Mouse (Mus musculus) hindbrain, embryonic 16.5 days (tissue): ENCODE measurements around the gene St13. TPM values are rescaled to one million over a fixed set of nuclear protein-coding genes. Genes with fewer than 3 reads are reported as not detected.

Experiments used
- ATAC-seq: fragments of 200-750 bp; cut with Nextera tagmentation; 2 replicates; pipeline ENCODE4 v1.8.0; 2017; ENCODE audit warnings: moderate TSS enrichment, moderate library complexity
- H3K27ac ChIP-seq: fragments of 300-500 bp; sonication (generic); 2 replicates; pipeline ENCODE4 v1.5.1; 2014; ENCODE audit warnings: low read depth, mild to moderate bottlenecking, control low read depth, low read length, moderate library complexity
- H3K27me3 ChIP-seq: fragments of 300-500 bp; sonication (generic); replicated peaks from 2 replicates; pipeline ENCODE4 v1.6.1; 2014; ENCODE audit warnings: low read length; ENCODE audit not compliant: control insufficient read depth, insufficient read depth
- H3K36me3 ChIP-seq: fragments of 300-500 bp; sonication (generic); 2 replicates; pipeline ENCODE4 v1.6.1; 2014; ENCODE audit warnings: mild to moderate bottlenecking, low read length, moderate library complexity, mixed read lengths; ENCODE audit not compliant: control insufficient read depth, insufficient read depth
- H3K4me1 ChIP-seq: fragments of 300-500 bp; sonication (generic); 2 replicates; pipeline ENCODE4 v1.6.1; 2014; ENCODE audit warnings: low read depth, low read length; ENCODE audit not compliant: control insufficient read depth, insufficient read depth
- H3K4me2 ChIP-seq: fragments of 300-500 bp; sonication (generic); 2 replicates; pipeline ENCODE4 v1.6.1; 2014; ENCODE audit warnings: mild to moderate bottlenecking, low read length, control low read depth, moderate library complexity
- H3K4me3 ChIP-seq: fragments of 300-500 bp; sonication (generic); 2 replicates; pipeline ENCODE4 v1.5.1; 2014; ENCODE audit warnings: mild to moderate bottlenecking, low read length, control low read depth, moderate library complexity
- H3K9ac ChIP-seq: fragments of 300-500 bp; sonication (generic); 2 replicates; pipeline ENCODE4 v1.6.1; 2014; ENCODE audit warnings: low read depth, mild to moderate bottlenecking, control low read depth, low read length, moderate library complexity
- H3K9me3 ChIP-seq: fragments of 300-500 bp; sonication (generic); 2 replicates; pipeline ENCODE4 v1.6.1; 2014; ENCODE audit warnings: mild to moderate bottlenecking, low read length, moderate library complexity; ENCODE audit not compliant: control insufficient read depth
- WGBS: fragments of 180-500 bp; shearing (Covaris S2); extraction: QIAGEN DNeasy Blood & Tissue Kit; methylation state at CpG from one replicate; pipeline ENCODE4 v1.1.7; 2014; 5-methylcytosine and 5-hydroxymethylcytosine counted together
- polyA plus RNA-seq: library from polyadenylated mRNA; unstranded; fragments of >200 nt; fragmentation: Nextera tagmentation; extraction: Ambion mirVana; gene quantifications from 2 replicates; pipeline ENCODE4 v1.2.1, GENCODE M21; 2015

St13 gene
- polyA plus RNA-seq, 1 experiment from 2014 or later: 200 TPM

- no peak overlapping the region for H3K4me3 ChIP-seq
- no peaks in the 10 kb centered on the region for H3K9me3 ChIP-seq
- H3K27ac ChIP-seq: no peak overlapping the region
- H3K36me3 ChIP-seq: no peaks in the 10 kb centered on the region; the same call in 1 of the 2 replicates
- no peak overlapping the region for H3K4me2 ChIP-seq
- H3K4me1 ChIP-seq: no peaks in the 10 kb centered on the region
- no peak overlapping the region for H3K9ac ChIP-seq
- ATAC-seq: no peak
- WGBS: 91% methylated on average over 2 of the region's 2 CpGs
- no peaks in the 10 kb centered on the region for H3K27me3 ChIP-seq
Observed at GRCm38 (mm10) chr15:81341426-81341825, 58.5 kb downstream of the St13 start.

GRCm38 (mm10) chr15:81339158-81339557, 60.7 kb downstream of the St13 start:
- Histone ChIP-seq H3K4me1 (no peaks in the 10 kb centered on the region), H3K4me3 (no peak overlapping the region), H3K27me3 (no peaks in the 10 kb centered on the region), H3K9me3 (no peaks in the 10 kb centered on the region), H3K4me2 (no peak overlapping the region), H3K27ac (no peak overlapping the region), H3K9ac (no peak overlapping the region), H3K36me3 (peaks cover 8% of the 10 kb centered on the region; the same call in 1 of the 2 replicates)
- no peak for ATAC-seq
- 95% methylated on average over 3 of the region's 3 CpGs for WGBS

- Histone ChIP-seq H3K9me3 (no peaks in the 10 kb centered on the region), H3K9ac (no peak overlapping the region), H3K36me3 (peaks cover 13% of the 10 kb centered on the region; the same call in 1 of the 2 replicates), H3K4me2 (no peak overlapping the region), H3K4me3 (no peak overlapping the region), H3K27me3 (no peaks in the 10 kb centered on the region), H3K4me1 (no peaks in the 10 kb centered on the region), H3K27ac (no peak overlapping the region)
- WGBS: 86% methylated on average over 5 of the region's 5 CpGs
- no peak for ATAC-seq
Observed at GRCm38 (mm10) chr15:81336466-81336865, 63.4 kb downstream of the St13 start.

GRCm38 (mm10) chr15:81332517-81332916, 67.4 kb downstream of the St13 start:
- no peak for ATAC-seq
- Histone ChIP-seq H3K9ac (no peak overlapping the region), H3K4me1 (no peaks in the 10 kb centered on the region), H3K9me3 (no peaks in the 10 kb centered on the region), H3K27ac (no peak overlapping the region), H3K36me3 (peaks cover 20% of the 10 kb centered on the region), H3K4me2 (no peak overlapping the region), H3K4me3 (no peak overlapping the region), H3K27me3 (no peaks in the 10 kb centered on the region)
- WGBS: 96% methylated on average over 4 of the region's 4 CpGs

GRCm38 (mm10) chr15:81330816-81331433, 69.0 kb downstream of the St13 start:
- no peak overlapping the region for H3K9ac ChIP-seq
- H3K4me3 ChIP-seq: no peak overlapping the region
- H3K27me3 ChIP-seq: no peaks in the 10 kb centered on the region
- H3K36me3 ChIP-seq: peaks cover 24% of the 10 kb centered on the region
- no peaks in the 10 kb centered on the region for H3K9me3 ChIP-seq
- no peak overlapping the region for H3K27ac ChIP-seq
- no peaks in the 10 kb centered on the region for H3K4me1 ChIP-seq
- no peak for ATAC-seq
- WGBS: 60% methylated on average over 3 of the region's 3 CpGs
- no peak overlapping the region for H3K4me2 ChIP-seq

- no peaks in the 10 kb centered on the region for H3K9me3 ChIP-seq
- H3K4me1 ChIP-seq: no peaks in the 10 kb centered on the region
- no peak overlapping the region for H3K4me3 ChIP-seq
- H3K36me3 ChIP-seq: peaks cover 23% of the 10 kb centered on the region
- WGBS: 52% methylated on average over 5 of the region's 5 CpGs
- ATAC-seq: no peak
- no peak overlapping the region for H3K27ac ChIP-seq
- no peak overlapping the region for H3K9ac ChIP-seq
- no peak overlapping the region for H3K4me2 ChIP-seq
- no peaks in the 10 kb centered on the region for H3K27me3 ChIP-seq
Observed at GRCm38 (mm10) chr15:81329721-81330369, 70.0 kb downstream of the St13 start.

GRCm38 (mm10) chr15:81327501-81327900, 72.4 kb downstream of the St13 start:
- no peak overlapping the region for H3K4me2 ChIP-seq
- no peak for ATAC-seq
- H3K27me3 ChIP-seq: no peaks in the 10 kb centered on the region
- no peaks in the 10 kb centered on the region for H3K4me1 ChIP-seq
- no peak overlapping the region for H3K4me3 ChIP-seq
- no peaks in the 10 kb centered on the region for H3K9me3 ChIP-seq
- no peak overlapping the region for H3K9ac ChIP-seq
- H3K36me3 ChIP-seq: peaks cover 17% of the 10 kb centered on the region
- 96% methylated on average over 7 of the region's 7 CpGs for WGBS
- H3K27ac ChIP-seq: no peak overlapping the region

- Histone ChIP-seq H3K9ac (no peak overlapping the region), H3K4me2 (no peak overlapping the region), H3K27ac (no peak overlapping the region), H3K9me3 (no peaks in the 10 kb centered on the region), H3K27me3 (no peaks in the 10 kb centered on the region), H3K4me3 (no peak overlapping the region), H3K36me3 (peaks cover 26% of the 10 kb centered on the region), H3K4me1 (no peaks in the 10 kb centered on the region)
- ATAC-seq: no peak
- 81% methylated on average over 4 of the region's 4 CpGs for WGBS
Observed at GRCm38 (mm10) chr15:81324979-81325378, 74.9 kb downstream of the St13 start.

GRCm38 (mm10) chr15:81320137-81320536, 79.7 kb downstream of the St13 start:
- Histone ChIP-seq H3K9me3 (peaks cover 2% of the 10 kb centered on the region; the same call in 1 of the 2 replicates), H3K4me1 (no peaks in the 10 kb centered on the region), H3K9ac (no peak overlapping the region), H3K36me3 (peaks cover 19% of the 10 kb centered on the region), H3K27ac (no peak overlapping the region), H3K27me3 (no peaks in the 10 kb centered on the region), H3K4me2 (no peak overlapping the region), H3K4me3 (no peak overlapping the region)
- 94% methylated on average over 3 of the region's 3 CpGs for WGBS
- no peak for ATAC-seq
